Mouse (Mus musculus): ENCODE measurements around the gene Stard3.

GRCm38 (mm10) chr11:98341174-98341573 lies 17.0 kb upstream of the Stard3 start:
- TF ChIP-seq CTCF (IDR thresholded peaks at IDR 0.05; ENCODE audit: insufficient read depth, low read length) (no peak), POLR2A (IDR thresholded peaks at IDR 0.05; ENCODE audit: borderline replicate concordance, extremely low read depth, low read depth, low read length) (no peak)
